In the genomic region with DNA sequence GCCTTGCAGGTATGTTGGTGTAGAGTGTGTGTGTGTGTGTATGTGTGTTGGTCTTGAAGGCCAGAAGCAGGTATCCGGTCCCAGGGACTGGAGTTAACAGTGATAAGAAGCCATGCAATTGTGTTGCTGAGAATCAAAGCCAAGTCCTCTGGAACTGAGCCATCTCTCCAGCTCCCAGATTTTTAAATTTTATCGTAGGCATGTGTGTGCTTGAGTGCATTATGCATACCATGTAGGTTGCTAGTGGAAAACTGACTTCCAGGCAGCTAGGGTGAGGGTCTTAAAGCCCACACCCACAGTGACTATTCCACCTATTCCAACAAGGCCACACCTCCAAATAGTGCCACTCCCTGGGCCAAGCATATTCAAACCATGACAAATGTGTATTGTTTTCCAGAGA, we compare ENCODE assay signal across 16 mouse cellular contexts.
"Had no signal": no experiment of that assay in that cellular context is flagged by ENCODE, and none has a peak within 500 bp of the region (broad histone marks: within the 10 kb centered on the region; RNA-seq: fewer than 3 reads in every experiment).

No protein-coding gene starts in this region.

- H3K4me1 ChIP-seq: stomach, embryonic 15.5 days had no signal

- H3K27me3 ChIP-seq: liver, embryonic 12.5 days; lung, embryonic 15.5 days; neural tube, embryonic 12.5 days; stomach, embryonic 15.5 days had no signal

- H3K9ac ChIP-seq: neural tube, embryonic 12.5 days; stomach, embryonic 15.5 days had no signal

- H3K9me3 ChIP-seq: limb, embryonic 10.5 days; liver, embryonic 12.5 days; lung, embryonic 15.5 days; neural tube, embryonic 12.5 days; stomach, embryonic 15.5 days had no signal

- H3K4me3 ChIP-seq: layer of hippocampus, adult 2 months; liver, embryonic 12.5 days; neural tube, embryonic 12.5 days had no signal

- H3K27ac ChIP-seq: left cerebral cortex, adult 2 months; neural tube, embryonic 12.5 days; stomach, embryonic 15.5 days had no signal

- DNase-seq: kidney, adult 18-20 months; kidney, postnatal 10 days; kidney, postnatal 4 days; lung, postnatal 36 days; midbrain, embryonic 14.5 days; retina, postnatal 1 day; right cerebral cortex, postnatal 4 days; thymus, adult 2 months; thymus, postnatal 25 days had no signal

- ATAC-seq: liver, embryonic 12.5 days had no signal
